ENCODE assay signal across 9 mouse cellular contexts in the genomic region with DNA sequence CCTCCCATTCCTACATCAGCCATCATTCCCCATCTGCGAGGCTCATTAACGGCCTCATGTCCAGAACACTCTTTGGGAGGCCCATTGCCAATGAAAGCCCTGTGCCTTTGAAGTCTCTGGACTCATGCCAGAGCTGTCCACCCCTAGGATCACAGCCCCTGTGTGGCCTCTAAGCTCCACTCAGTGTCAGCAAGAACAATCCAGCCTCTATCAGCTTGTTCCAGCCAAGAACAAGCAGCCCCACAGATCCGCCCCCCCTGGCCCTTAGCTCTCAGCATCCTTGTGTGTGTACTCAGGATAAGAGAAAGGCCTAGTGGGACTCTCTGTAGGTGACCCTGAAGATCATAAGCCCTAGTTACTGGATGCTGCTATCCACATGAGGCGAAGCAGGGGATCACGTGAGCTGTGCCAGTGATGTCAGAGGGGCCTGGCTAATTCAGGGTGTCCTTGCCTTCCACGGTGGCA.
DNase-seq lines count a peak whose midpoint lies in the region; ATAC-seq lines count a peak whose summit lies in the region.
"Had no signal": no experiment of that assay in that cellular context is flagged by ENCODE, and none has a peak within 500 bp of the region (broad histone marks: within the 10 kb centered on the region; RNA-seq: fewer than 3 reads in every experiment).

No protein-coding gene starts in this region.

- peak; percentile 51; the same call in 1 of the 2 replicates for ATAC-seq in embryonic facial prominence, embryonic 11.5 days (replicated peaks; ENCODE audit: insufficient number of reproducible peaks, low FRiP score, low TSS enrichment, low read depth)
- ATAC-seq in midbrain, embryonic 13.5 days: peak; percentile 89

- no peaks in the 10 kb centered on the region for H3K27me3 ChIP-seq in embryonic facial prominence, embryonic 11.5 days (ENCODE audit: control insufficient read depth, insufficient read depth, low read length)
- H3K27me3 ChIP-seq in embryonic facial prominence, embryonic 10.5 days (replicated peaks; ENCODE audit: low read depth, poor library complexity, severe bottlenecking): 0 out of 2 replicates have a peak, but pooled peaks cover under 1% of the 10 kb centered on the region
- peaks cover 48% of the 10 kb centered on the region for H3K27me3 ChIP-seq in forebrain, embryonic 10.5 days (ENCODE audit: poor library complexity, severe bottlenecking)
- peaks cover 11% of the 10 kb centered on the region for H3K27me3 ChIP-seq in midbrain, embryonic 13.5 days

- no peaks in the 10 kb centered on the region for H3K36me3 ChIP-seq in embryonic facial prominence, embryonic 11.5 days (replicated peaks; ENCODE audit: control insufficient read depth, insufficient read depth, low read depth, low read length)
- H3K36me3 ChIP-seq in embryonic facial prominence, embryonic 10.5 days (replicated peaks): no peaks in the 10 kb centered on the region
- no peaks in the 10 kb centered on the region for H3K36me3 ChIP-seq in forebrain, embryonic 10.5 days (replicated peaks)
- H3K36me3 ChIP-seq in midbrain, embryonic 13.5 days: no peaks in the 10 kb centered on the region

- H3K4me3 ChIP-seq in embryonic facial prominence, embryonic 11.5 days (ENCODE audit: low read depth, low read length): no peak overlapping the region
- no peak overlapping the region for H3K4me3 ChIP-seq in embryonic facial prominence, embryonic 10.5 days
- no peak overlapping the region for H3K4me3 ChIP-seq in forebrain, embryonic 10.5 days
- no peak overlapping the region for H3K4me3 ChIP-seq in midbrain, embryonic 13.5 days (replicated peaks)

- 62% methylated on average over 6 of the region's 6 CpGs for WGBS in embryonic facial prominence, embryonic 11.5 days
- WGBS in embryonic facial prominence, embryonic 10.5 days: 71% methylated on average over 6 of the region's 6 CpGs
- 71% methylated on average over 6 of the region's 6 CpGs for WGBS in forebrain, embryonic 10.5 days
- 31% methylated on average over 6 of the region's 6 CpGs for WGBS in midbrain, embryonic 13.5 days

- intact Hi-C loops in heart, postnatal 36 days (cut with DNase I): loop anchor here (2.0 kb wide), 1 partner anchor 28 kb away; no protein-coding TSS in a partner anchor

- H3K27ac ChIP-seq in embryonic facial prominence, embryonic 11.5 days (replicated peaks; ENCODE audit: low read depth, low read length): no peak overlapping the region
- H3K27ac ChIP-seq in embryonic facial prominence, embryonic 10.5 days (replicated peaks): no peak overlapping the region; the same call in 1 of the 2 replicates
- peak overlapping the region; percentile 35; the same call in 1 of the 2 replicates for H3K27ac ChIP-seq in forebrain, embryonic 10.5 days
- peak overlapping the region; percentile 4; the same call in 1 of the 2 replicates for H3K27ac ChIP-seq in midbrain, embryonic 13.5 days
- H3K27ac ChIP-seq: liver, embryonic 14.5 days had no signal

- H3K9ac ChIP-seq in embryonic facial prominence, embryonic 11.5 days (replicated peaks; ENCODE audit: low read length): no peak overlapping the region
- no peak overlapping the region for H3K9ac ChIP-seq in midbrain, embryonic 13.5 days (replicated peaks)
- H3K9ac ChIP-seq: liver, embryonic 14.5 days had no signal

- H3K9me3 ChIP-seq in embryonic facial prominence, embryonic 11.5 days (replicated peaks; ENCODE audit: control insufficient read depth, low read length): no peaks in the 10 kb centered on the region
- no peaks in the 10 kb centered on the region for H3K9me3 ChIP-seq in embryonic facial prominence, embryonic 10.5 days
- no peaks in the 10 kb centered on the region for H3K9me3 ChIP-seq in forebrain, embryonic 10.5 days
- H3K9me3 ChIP-seq in midbrain, embryonic 13.5 days: no peaks in the 10 kb centered on the region

- DNase-seq in embryonic facial prominence, embryonic 11.5 days (ENCODE audit: low spot score): no peak
- no peak for DNase-seq in embryonic facial prominence, embryonic 10.5 days (ENCODE audit: low spot score)
- DNase-seq in forebrain, embryonic 10.5 days (ENCODE audit: extremely low spot score, low spot score): peak; percentile 23
- DNase-seq in heart, postnatal 36 days: peak; percentile 38 to 45
- DNase-seq in T-cell, adult 2 months (ENCODE audit: low spot score): no peak
- DNase-seq in ovary, postnatal 10 days (ENCODE audit: low spot score): no peak
- DNase-seq in urinary bladder, postnatal 36 days (ENCODE audit: low spot score in 2 of 2): no peak

- H3K4me1 ChIP-seq in embryonic facial prominence, embryonic 11.5 days (ENCODE audit: control insufficient read depth, insufficient read depth, low read length): no peaks in the 10 kb centered on the region
- H3K4me1 ChIP-seq in embryonic facial prominence, embryonic 10.5 days: peaks cover 19% of the 10 kb centered on the region
- H3K4me1 ChIP-seq in forebrain, embryonic 10.5 days: peaks cover 22% of the 10 kb centered on the region
- peaks cover 16% of the 10 kb centered on the region for H3K4me1 ChIP-seq in midbrain, embryonic 13.5 days (replicated peaks)

- H3K4me2 ChIP-seq in embryonic facial prominence, embryonic 11.5 days (ENCODE audit: low read depth, low read length): no peak overlapping the region
- no peak overlapping the region for H3K4me2 ChIP-seq in midbrain, embryonic 13.5 days (replicated peaks)

Comparison
In these comparisons a context has a peak if more than half of its experiments do, and no peak if none do; other contexts are left out.
1. DNase-seq: peak in forebrain, embryonic 10.5 days (single experiment) and heart, postnatal 36 days (2 of 2); none in embryonic facial prominence, embryonic 11.5 days (single experiment), embryonic facial prominence, embryonic 10.5 days (single experiment), T-cell, adult 2 months (single experiment), ovary, postnatal 10 days (single experiment) and urinary bladder, postnatal 36 days (0 of 2).
2. H3K27ac ChIP-seq: peak in forebrain, embryonic 10.5 days (single experiment) and midbrain, embryonic 13.5 days (single experiment); none in embryonic facial prominence, embryonic 11.5 days (single experiment) and embryonic facial prominence, embryonic 10.5 days (single experiment).